ENCODE assay signal across 8 mouse cellular contexts in genomic region chr5:34370022-34370823, GRCm38 (mm10). TPM values are rescaled to one million over a fixed set of nuclear protein-coding genes. Genes with fewer than 3 reads are reported as not detected.
DNase-seq lines count a peak whose midpoint lies in the region; ATAC-seq lines count a peak whose summit lies in the region.

No protein-coding gene starts in this region.

- H3K4me2 ChIP-seq in intestine, embryonic 15.5 days (replicated peaks) = peak overlapping the region; percentile 67
- peak overlapping the region; percentile 54 for H3K4me2 ChIP-seq in limb, embryonic 11.5 days (ENCODE audit: low read depth, severe bottlenecking)
- H3K4me2 ChIP-seq in midbrain, embryonic 14.5 days (ENCODE audit: low read length) = peak overlapping the region; percentile 73
- peak overlapping the region; percentile 49 for H3K4me2 ChIP-seq in stomach, embryonic 14.5 days (replicated peaks; ENCODE audit: low read depth, low read length)

- no peaks in the 10 kb centered on the region for H3K36me3 ChIP-seq in intestine, embryonic 15.5 days
- H3K36me3 ChIP-seq in limb, embryonic 11.5 days (ENCODE audit: control insufficient read depth, insufficient read depth, low read length) = no peaks in the 10 kb centered on the region
- H3K36me3 ChIP-seq in midbrain, embryonic 14.5 days (ENCODE audit: control insufficient read depth, insufficient read depth, low read length) = no peaks in the 10 kb centered on the region
- no peaks in the 10 kb centered on the region for H3K36me3 ChIP-seq in stomach, embryonic 14.5 days (ENCODE audit: control insufficient read depth, insufficient read depth, low read length)

- H3K9ac ChIP-seq in intestine, embryonic 15.5 days = peak overlapping the region; percentile 88
- H3K9ac ChIP-seq in limb, embryonic 11.5 days (ENCODE audit: low read length) = peak overlapping the region; percentile 96
- H3K9ac ChIP-seq in midbrain, embryonic 14.5 days (replicated peaks; ENCODE audit: low read length) = peak overlapping the region; percentile 89
- H3K9ac ChIP-seq in stomach, embryonic 14.5 days (replicated peaks; ENCODE audit: low read depth, low read length) = peak overlapping the region; percentile 94

- DNase-seq in CD4-positive, CD25-positive, alpha-beta regulatory T cell, adult 2 months (ENCODE audit: low read depth, low spot score) = peak; percentile 47
- DNase-seq in cerebellum, postnatal 36 days = peak; percentile 39 to 56
- DNase-seq in gastrocnemius, postnatal 25 days = peak; percentile 37
- peak; percentile 54 for DNase-seq in limb, embryonic 11.5 days (ENCODE audit: low spot score)
- DNase-seq in midbrain, embryonic 14.5 days = peak; percentile 62

- H3K4me3 ChIP-seq in intestine, embryonic 15.5 days (replicated peaks) = peak overlapping the region; percentile 92
- H3K4me3 ChIP-seq in limb, embryonic 11.5 days (ENCODE audit: low read depth, low read length) = peak overlapping the region; percentile 79
- H3K4me3 ChIP-seq in midbrain, embryonic 14.5 days (replicated peaks; ENCODE audit: low read depth, low read length) = peak overlapping the region; percentile 88
- H3K4me3 ChIP-seq in stomach, embryonic 14.5 days (ENCODE audit: low read depth, low read length) = peak overlapping the region; percentile 94

- peaks cover 16% of the 10 kb centered on the region for H3K4me1 ChIP-seq in intestine, embryonic 15.5 days (replicated peaks)
- 0 out of 2 replicates have a peak, but pooled peaks cover 7% of the 10 kb centered on the region for H3K4me1 ChIP-seq in limb, embryonic 11.5 days (ENCODE audit: control insufficient read depth, insufficient read depth, low read length)
- H3K4me1 ChIP-seq in midbrain, embryonic 14.5 days (ENCODE audit: control insufficient read depth, insufficient read depth, low read length) = peaks cover 17% of the 10 kb centered on the region
- peaks cover 13% of the 10 kb centered on the region; the same call in 1 of the 2 replicates for H3K4me1 ChIP-seq in stomach, embryonic 14.5 days (ENCODE audit: control insufficient read depth, insufficient read depth, low read length)

- no peak for ATAC-seq in CD4-positive, CD25-positive, alpha-beta regulatory T cell, adult 4 months
- ATAC-seq in intestine, embryonic 15.5 days = peak; percentile 30
- no peak for ATAC-seq in limb, embryonic 11.5 days (ENCODE audit: insufficient number of reproducible peaks, low FRiP score, low TSS enrichment, low read depth)
- ATAC-seq in midbrain, embryonic 14.5 days (ENCODE audit: low FRiP score, low TSS enrichment) = peak; percentile 7; the same call in 1 of the 2 replicates
- no peak for ATAC-seq in stomach, embryonic 14.5 days (ENCODE audit: insufficient number of reproducible peaks, insufficient read depth, low FRiP score, low read depth)

- WGBS in intestine, embryonic 15.5 days = under 1% methylated on average over 70 of the region's 114 CpGs
- 3% methylated on average over 43 of the region's 114 CpGs for WGBS in limb, embryonic 11.5 days
- under 1% methylated on average over 113 of the region's 114 CpGs for WGBS in midbrain, embryonic 14.5 days
- under 1% methylated on average over 86 of the region's 114 CpGs for WGBS in stomach, embryonic 14.5 days

- peak overlapping the region; percentile 60; the same call in 1 of the 2 replicates for H3K27ac ChIP-seq in intestine, embryonic 15.5 days
- peak overlapping the region; percentile 84 for H3K27ac ChIP-seq in limb, embryonic 11.5 days (replicated peaks; ENCODE audit: low read depth, low read length)
- H3K27ac ChIP-seq in midbrain, embryonic 14.5 days (replicated peaks; ENCODE audit: low read depth, low read length) = peak overlapping the region; percentile 90
- 0 out of 2 replicates have a peak overlapping the region, but pooled peaks have one; percentile 33 for H3K27ac ChIP-seq in stomach, embryonic 14.5 days (ENCODE audit: low read length)

- H3K27me3 ChIP-seq in intestine, embryonic 15.5 days (replicated peaks) = no peaks in the 10 kb centered on the region
- no peaks in the 10 kb centered on the region for H3K27me3 ChIP-seq in limb, embryonic 11.5 days (ENCODE audit: control insufficient read depth, insufficient read depth, low read length)
- no peaks in the 10 kb centered on the region for H3K27me3 ChIP-seq in midbrain, embryonic 14.5 days (ENCODE audit: control insufficient read depth, insufficient read depth, low read length)
- no peaks in the 10 kb centered on the region for H3K27me3 ChIP-seq in stomach, embryonic 14.5 days (ENCODE audit: control insufficient read depth, insufficient read depth, low read length)

- no peaks in the 10 kb centered on the region for H3K9me3 ChIP-seq in intestine, embryonic 15.5 days
- no peaks in the 10 kb centered on the region for H3K9me3 ChIP-seq in limb, embryonic 11.5 days (ENCODE audit: control insufficient read depth, low read length)
- no peaks in the 10 kb centered on the region for H3K9me3 ChIP-seq in midbrain, embryonic 14.5 days (ENCODE audit: control insufficient read depth, low read length)
- no peaks in the 10 kb centered on the region for H3K9me3 ChIP-seq in stomach, embryonic 14.5 days (ENCODE audit: control insufficient read depth, low read depth, low read length)

RNA-seq across cellular contexts. Expression of gene Fam193a, which starts 0.5 kb away (rescaled TPM):
- polyA plus RNA-seq in CD4-positive, CD25-positive, alpha-beta regulatory T cell, adult 4 months (2017; shearing (Covaris generic)) = 10 to 100 TPM; 16.5 to 18.3 TPM
- 10 to 100 TPM; 12.6 to 13.0 TPM for total RNA-seq in gastrocnemius, postnatal 25 days (2021)
- polyA plus RNA-seq in intestine, embryonic 15.5 days (2015; fragmentation: Nextera tagmentation; extraction: Ambion mirVana) = 7.6 and 8.4 TPM in 2 replicates
- 15.3 and 16.5 TPM in 2 replicates for polyA plus RNA-seq in limb, embryonic 11.5 days (2014; fragmentation: Nextera tagmentation; extraction: Ambion mirVana)
- 20.8 and 21.9 TPM in 2 replicates for polyA plus RNA-seq in midbrain, embryonic 14.5 days (2014; fragmentation: Nextera tagmentation; extraction: Ambion mirVana)
- polyA plus RNA-seq in stomach, embryonic 14.5 days (2014; fragmentation: Nextera tagmentation; extraction: Ambion mirVana) = 17.9 and 25.3 TPM in 2 replicates

RNA-seq across cellular contexts. Expression of gene Rnf4, which starts 34.1 kb away (rescaled TPM):
- polyA plus RNA-seq in CD4-positive, CD25-positive, alpha-beta regulatory T cell, adult 4 months (2017; shearing (Covaris generic)) = 100 to 1,000 TPM; 105 to 132 TPM
- total RNA-seq in gastrocnemius, postnatal 25 days (2021) = 10 to 100 TPM; 16.6 to 20.0 TPM
- 144 and 149 TPM in 2 replicates for polyA plus RNA-seq in intestine, embryonic 15.5 days (2015; fragmentation: Nextera tagmentation; extraction: Ambion mirVana)
- 187 and 206 TPM in 2 replicates for polyA plus RNA-seq in limb, embryonic 11.5 days (2014; fragmentation: Nextera tagmentation; extraction: Ambion mirVana)
- 110 and 152 TPM in 2 replicates for polyA plus RNA-seq in midbrain, embryonic 14.5 days (2014; fragmentation: Nextera tagmentation; extraction: Ambion mirVana)
- polyA plus RNA-seq in stomach, embryonic 14.5 days (2014; fragmentation: Nextera tagmentation; extraction: Ambion mirVana) = 183 and 188 TPM in 2 replicates

Comparison
In these comparisons a context has a peak if more than half of its experiments do, and no peak if none do; other contexts are left out.
1. ATAC-seq: peak in intestine, embryonic 15.5 days (single experiment) and midbrain, embryonic 14.5 days (single experiment); none in CD4-positive, CD25-positive, alpha-beta regulatory T cell, adult 4 months (single experiment), limb, embryonic 11.5 days (single experiment) and stomach, embryonic 14.5 days (single experiment).
2. H3K27ac ChIP-seq: peak in every context shown above with its lines; median percentile 90 in midbrain, embryonic 14.5 days; 84 in limb, embryonic 11.5 days; 60 in intestine, embryonic 15.5 days; 33 in stomach, embryonic 14.5 days.
3. Peak in every context shown above with its lines, with median percentiles within 50 percentile points of each other: DNase-seq, H3K4me2 ChIP-seq, H3K4me3 ChIP-seq and H3K9ac ChIP-seq.